Mouse (Mus musculus): ENCODE data around the gene Zfhx2. TPM values are rescaled to one million over a fixed set of nuclear protein-coding genes. Genes with fewer than 3 reads are reported as not detected.

Zfhx2 gene
- polyA plus RNA-seq, 1 experiment: 0.98 TPM

DNA sequence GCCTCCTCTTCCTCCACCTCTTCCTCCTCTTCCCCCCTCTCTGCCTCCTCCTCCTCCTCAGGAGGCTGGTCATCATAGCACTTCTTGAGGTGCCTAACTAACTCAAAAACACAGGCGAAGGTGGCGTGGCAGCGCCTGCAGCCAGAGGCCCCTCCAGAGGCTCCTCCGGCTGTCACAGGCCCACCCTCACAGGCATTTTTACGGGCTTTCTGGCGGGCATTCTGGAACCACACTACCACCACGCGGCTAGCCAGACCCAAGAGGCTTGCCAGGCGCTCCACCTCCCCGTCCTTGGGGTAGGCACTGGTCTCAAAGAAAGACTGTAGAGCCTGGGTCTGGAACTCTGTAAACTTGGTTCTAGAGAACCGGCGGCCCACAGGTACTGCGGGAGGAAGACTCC is 26.7 kb downstream of the Zfhx2 start:
- TF ChIP-seq REST (IDR thresholded peaks at IDR 0.05; ENCODE audit: insufficient read depth, insufficient read length): no peak
- TF ChIP-seq USF1 (IDR thresholded peaks at IDR 0.05; ENCODE audit: low read depth): no peak
- TF ChIP-seq MAX (IDR thresholded peaks at IDR 0.05; ENCODE audit: low read depth): no peak
- no peak for TF ChIP-seq MYOD1 (IDR thresholded peaks at IDR 0.05; ENCODE audit: control insufficient read depth in 1 of 3, insufficient read length in 2 of 3, low read depth in 2 of 3)
- no peak for TF ChIP-seq TCF3 (IDR thresholded peaks at IDR 0.05; ENCODE audit: insufficient read length, low read depth)
- no peak for TF ChIP-seq CEBPB (IDR thresholded peaks at IDR 0.05; ENCODE audit: insufficient read depth, poor library complexity, severe bottlenecking)
- no peak for TF ChIP-seq TCF12 (IDR thresholded peaks at IDR 0.05; ENCODE audit: insufficient read depth, poor library complexity, severe bottlenecking)
- no peak for TF ChIP-seq POLR2AphosphoS2 (IDR thresholded peaks at IDR 0.05; ENCODE audit: insufficient read length, low read depth)
- TF ChIP-seq SRF (IDR thresholded peaks at IDR 0.05; ENCODE audit: control insufficient read depth, insufficient read length, low read depth): no peak
- no peak for TF ChIP-seq POLR2A (IDR thresholded peaks at IDR 0.05; ENCODE audit: insufficient read length, low read depth)
- TF ChIP-seq MYOG (IDR thresholded peaks at IDR 0.05; ENCODE audit: control insufficient read depth in 1 of 3, insufficient read depth in 1 of 3, insufficient read length in 2 of 3, low read depth in 2 of 3): no peak
- TF ChIP-seq E2F4 (IDR thresholded peaks at IDR 0.05; ENCODE audit: insufficient read depth): no peak
- Histone ChIP-seq H3K27me3 (ENCODE audit: control insufficient read depth, insufficient read depth, insufficient read length) (no peaks in the 10 kb centered on the region), H3K79me2 (ENCODE audit: control insufficient read depth, insufficient read depth) (no peaks in the 10 kb centered on the region), H3ac (ENCODE audit: control insufficient read depth, insufficient read length) (no peak overlapping the region), H3K4me2 (ENCODE audit: low read depth) (no peak overlapping the region), H3K4me3 (no peak overlapping the region), H3K36me3 (ENCODE audit: control insufficient read depth, insufficient read depth) (no peaks in the 10 kb centered on the region)

- Histone ChIP-seq H3K79me2 (ENCODE audit: control insufficient read depth, insufficient read depth) (no peaks in the 10 kb centered on the region), H3K4me2 (ENCODE audit: low read depth) (no peak overlapping the region), H3K36me3 (ENCODE audit: control insufficient read depth, insufficient read depth) (no peaks in the 10 kb centered on the region), H3ac (ENCODE audit: control insufficient read depth, insufficient read length) (no peak overlapping the region), H3K4me3 (no peak overlapping the region), H3K27me3 (ENCODE audit: control insufficient read depth, insufficient read depth, insufficient read length) (no peaks in the 10 kb centered on the region)
- TF ChIP-seq SRF (IDR thresholded peaks at IDR 0.05; ENCODE audit: control insufficient read depth, insufficient read length, low read depth) (no peak), MYOD1 (IDR thresholded peaks at IDR 0.05; ENCODE audit: control insufficient read depth in 1 of 3, insufficient read length in 2 of 3, low read depth in 2 of 3) (no peak), USF1 (IDR thresholded peaks at IDR 0.05; ENCODE audit: low read depth) (no peak), E2F4 (IDR thresholded peaks at IDR 0.05; ENCODE audit: insufficient read depth) (no peak), MAX (IDR thresholded peaks at IDR 0.05; ENCODE audit: low read depth) (no peak), POLR2AphosphoS2 (IDR thresholded peaks at IDR 0.05; ENCODE audit: insufficient read length, low read depth) (no peak), TCF12 (IDR thresholded peaks at IDR 0.05; ENCODE audit: insufficient read depth, poor library complexity, severe bottlenecking) (no peak), TCF3 (IDR thresholded peaks at IDR 0.05; ENCODE audit: insufficient read length, low read depth) (no peak), REST (IDR thresholded peaks at IDR 0.05; ENCODE audit: insufficient read depth, insufficient read length) (no peak), POLR2A (IDR thresholded peaks at IDR 0.05; ENCODE audit: insufficient read length, low read depth) (no peak), MYOG (IDR thresholded peaks at IDR 0.05; ENCODE audit: control insufficient read depth in 1 of 3, insufficient read depth in 1 of 3, insufficient read length in 2 of 3, low read depth in 2 of 3) (no peak), CEBPB (IDR thresholded peaks at IDR 0.05; ENCODE audit: insufficient read depth, poor library complexity, severe bottlenecking) (no peak)
These were observed 27.4 kb downstream of the Zfhx2 start for GRCm38 (mm10) chr14:55064481-55065370.

- no peak for TF ChIP-seq MYOD1 (IDR thresholded peaks at IDR 0.05; ENCODE audit: control insufficient read depth in 1 of 3, insufficient read length in 2 of 3, low read depth in 2 of 3)
- no peak for TF ChIP-seq CEBPB (IDR thresholded peaks at IDR 0.05; ENCODE audit: insufficient read depth, poor library complexity, severe bottlenecking)
- TF ChIP-seq E2F4 (IDR thresholded peaks at IDR 0.05; ENCODE audit: insufficient read depth): no peak
- no peak for TF ChIP-seq REST (IDR thresholded peaks at IDR 0.05; ENCODE audit: insufficient read depth, insufficient read length)
- no peak for TF ChIP-seq POLR2A (IDR thresholded peaks at IDR 0.05; ENCODE audit: insufficient read length, low read depth)
- TF ChIP-seq TCF3 (IDR thresholded peaks at IDR 0.05; ENCODE audit: insufficient read length, low read depth): no peak
- no peak for TF ChIP-seq POLR2AphosphoS2 (IDR thresholded peaks at IDR 0.05; ENCODE audit: insufficient read length, low read depth)
- no peak for TF ChIP-seq TCF12 (IDR thresholded peaks at IDR 0.05; ENCODE audit: insufficient read depth, poor library complexity, severe bottlenecking)
- TF ChIP-seq USF1 (IDR thresholded peaks at IDR 0.05; ENCODE audit: low read depth): no peak
- Histone ChIP-seq H3K27me3 (ENCODE audit: control insufficient read depth, insufficient read depth, insufficient read length) (no peaks in the 10 kb centered on the region), H3ac (ENCODE audit: control insufficient read depth, insufficient read length) (no peak overlapping the region), H3K4me2 (ENCODE audit: low read depth) (no peak overlapping the region), H3K4me3 (no peak overlapping the region), H3K79me2 (ENCODE audit: control insufficient read depth, insufficient read depth) (no peaks in the 10 kb centered on the region), H3K36me3 (ENCODE audit: control insufficient read depth, insufficient read depth) (no peaks in the 10 kb centered on the region)
These were observed 28.3 kb downstream of the Zfhx2 start for GRCm38 (mm10) chr14:55063581-55064381.

- H3K36me3 ChIP-seq (ENCODE audit: control insufficient read depth, insufficient read depth): no peaks in the 10 kb centered on the region
- no peaks in the 10 kb centered on the region for H3K27me3 ChIP-seq (ENCODE audit: control insufficient read depth, insufficient read depth, insufficient read length)
- TF ChIP-seq MYOD1 (IDR thresholded peaks at IDR 0.05; ENCODE audit: control insufficient read depth in 1 of 3, insufficient read length in 2 of 3, low read depth in 2 of 3): no peak
- no peak for TF ChIP-seq TCF12 (IDR thresholded peaks at IDR 0.05; ENCODE audit: insufficient read depth, poor library complexity, severe bottlenecking)
- TF ChIP-seq USF1 (IDR thresholded peaks at IDR 0.05; ENCODE audit: low read depth): no peak
- TF ChIP-seq MAX (IDR thresholded peaks at IDR 0.05; ENCODE audit: low read depth): no peak
- no peak for TF ChIP-seq REST (IDR thresholded peaks at IDR 0.05; ENCODE audit: insufficient read depth, insufficient read length)
- no peak for TF ChIP-seq POLR2A (IDR thresholded peaks at IDR 0.05; ENCODE audit: insufficient read length, low read depth)
- no peak for TF ChIP-seq E2F4 (IDR thresholded peaks at IDR 0.05; ENCODE audit: insufficient read depth)
- TF ChIP-seq CEBPB (IDR thresholded peaks at IDR 0.05; ENCODE audit: insufficient read depth, poor library complexity, severe bottlenecking): no peak
- TF ChIP-seq SRF (IDR thresholded peaks at IDR 0.05; ENCODE audit: control insufficient read depth, insufficient read length, low read depth): no peak
- TF ChIP-seq MYOG (IDR thresholded peaks at IDR 0.05; ENCODE audit: control insufficient read depth in 1 of 3, insufficient read depth in 1 of 3, insufficient read length in 2 of 3, low read depth in 2 of 3): no peak
- TF ChIP-seq POLR2AphosphoS2 (IDR thresholded peaks at IDR 0.05; ENCODE audit: insufficient read length, low read depth): no peak
- no peak for TF ChIP-seq TCF3 (IDR thresholded peaks at IDR 0.05; ENCODE audit: insufficient read length, low read depth)
- no peaks in the 10 kb centered on the region for H3K79me2 ChIP-seq (ENCODE audit: control insufficient read depth, insufficient read depth)
- H3K4me2 ChIP-seq (ENCODE audit: low read depth): no peak overlapping the region
- no peak overlapping the region for H3ac ChIP-seq (ENCODE audit: control insufficient read depth, insufficient read length)
- no peak overlapping the region for H3K4me3 ChIP-seq
These were observed 29.0 kb downstream of the Zfhx2 start for GRCm38 (mm10) chr14:55063117-55063516.

Measured in myocyte (in vitro differentiated cells).